Mouse (Mus musculus) adrenal gland, postnatal 4 days (tissue): ENCODE measurements around the gene Cpt2. TPM values are rescaled to one million over a fixed set of nuclear protein-coding genes. Genes with fewer than 3 reads are reported as not detected.
A peak's percentile ranks its signal among the peaks of the same experiment; 100 is the strongest.

Experiments used
- DNase-seq, 2 experiments: peaks; one replicate each; pipeline ENCODE4 v3.0.0; 2021 to 2022; ENCODE audit warnings: low spot score in 2 of 2, mixed read lengths in 2 of 2
- long read RNA-seq, 2 experiments: library from polyadenylated mRNA; stranded (forward); transcript quantifications; one replicate each; pipeline ENCODE4 v2.0.0; 2021
- total RNA-seq, 2 experiments: library from RNA; stranded (reverse); gene quantifications; 2 replicates each; pipeline ENCODE4 v1.2.3; 2021

Gene Cpt2
- total RNA-seq, result 100 to 1,000 TPM; 112 to 120 TPM
- long read RNA-seq, experiment 1, transcript Cpt2-203 (4 exons, 1,015 nt), result minor isoform, 6 of 125 reads
- long read RNA-seq, experiment 1, transcript Cpt2-201 (5 exons, 2,372 nt), result major isoform, 108 of 125 reads
- long read RNA-seq, experiment 1, partial matches to known transcripts, result 6 of 125 reads
- long read RNA-seq, experiment 1, other reads (novel, unspliced or antisense), result 5 of 125 reads
- long read RNA-seq, experiment 2, transcript Cpt2-201 (5 exons, 2,372 nt), result major isoform, 217 of 257 reads
- long read RNA-seq, experiment 2, partial matches to known transcripts, result 20 of 257 reads
- long read RNA-seq, experiment 2, other reads (novel, unspliced or antisense), result 19 of 257 reads

GRCm38 (mm10) chr4:107923145-107923802 is at the start of gene Cpt2:
Gene Cpt2, minus strand, starts transcription at chr4:107923610.
- DNase-seq, result peak; percentile 87 to 94

GRCm38 (mm10) chr4:107971162-107971561 is 47.8 kb upstream of the Cpt2 start:
- no peak for DNase-seq

GRCm38 (mm10) chr4:107969781-107970180 is 46.4 kb upstream of the Cpt2 start:
- no peak for DNase-seq

- DNase-seq, result no peak
Measured at GRCm38 (mm10) chr4:107967966-107968682, 44.7 kb upstream of the Cpt2 start, which contains the start of gene Slc1a7. Gene Slc1a7, plus strand, starts transcription at chr4:107968332.

GRCm38 (mm10) chr4:107966416-107967109 is 43.2 kb upstream of the Cpt2 start:
- no peak for DNase-seq

- DNase-seq, result no peak
Measured at GRCm38 (mm10) chr4:107962792-107963191, 39.4 kb upstream of the Cpt2 start.

- no peak for DNase-seq
Measured at GRCm38 (mm10) chr4:107962044-107962732, 38.8 kb upstream of the Cpt2 start.

- DNase-seq, result no peak
Measured at GRCm38 (mm10) chr4:107958487-107958886, 35.1 kb upstream of the Cpt2 start.

GRCm38 (mm10) chr4:107955691-107956090 is 32.3 kb upstream of the Cpt2 start:
- no peak for DNase-seq

GRCm38 (mm10) chr4:107952845-107953244 is 29.4 kb upstream of the Cpt2 start:
- no peak for DNase-seq

- DNase-seq, result no peak
Measured at GRCm38 (mm10) chr4:107949918-107950317, 26.5 kb upstream of the Cpt2 start.

- DNase-seq, result no peak
Measured at GRCm38 (mm10) chr4:107944141-107944540, 20.7 kb upstream of the Cpt2 start.

GRCm38 (mm10) chr4:107942741-107943140 is 19.3 kb upstream of the Cpt2 start:
- DNase-seq, result no peak

GRCm38 (mm10) chr4:107938124-107938523 is 14.7 kb upstream of the Cpt2 start:
- DNase-seq, result no peak

- DNase-seq, result peak in 1 of 2 experiments; percentile 33
Measured at GRCm38 (mm10) chr4:107937338-107937737, 13.9 kb upstream of the Cpt2 start.

- no peak for DNase-seq
Measured at GRCm38 (mm10) chr4:107935254-107935653, 11.8 kb upstream of the Cpt2 start.

- no peak for DNase-seq
Measured at GRCm38 (mm10) chr4:107933239-107933638, 9.8 kb upstream of the Cpt2 start.

GRCm38 (mm10) chr4:107931453-107931852 is 8.0 kb upstream of the Cpt2 start:
- no peak for DNase-seq

- DNase-seq, result no peak
Measured at GRCm38 (mm10) chr4:107928726-107929125, 5.3 kb upstream of the Cpt2 start.

- no peak for DNase-seq
Measured at GRCm38 (mm10) chr4:107928269-107928668, 4.9 kb upstream of the Cpt2 start.

- DNase-seq, result no peak
Measured at GRCm38 (mm10) chr4:107923803-107924194, 389 bp upstream of the Cpt2 start.
